Mouse (Mus musculus) layer of hippocampus, postnatal 10 days (tissue): ENCODE data around the gene Slc27a5. TPM values are rescaled to one million over a fixed set of nuclear protein-coding genes. Genes with fewer than 3 reads are reported as not detected.

Source experiments
- total RNA-seq, 2 experiments: library from RNA; stranded (reverse); gene quantifications; 2 replicates each; pipeline ENCODE4 v1.2.3; 2021

Gene Slc27a5
- total RNA-seq, 2 experiments from 2014 or later: not detected

Other genes starting within 250 kb of the Slc27a5 start
- 10 to 100 TPM; 19.9 to 25.0 TPM for gene Zscan18, start 194.6 kb downstream of the Slc27a5 start, total RNA-seq
- gene Zfp329, start 179.3 kb downstream of the Slc27a5 start, total RNA-seq: 10 to 100 TPM; 21.7 to 22.3 TPM
- gene Zfp110, start 163.4 kb downstream of the Slc27a5 start, total RNA-seq: 10 to 100 TPM; 13.6 to 21.8 TPM
- 1 to 10 TPM; 6.0 to 8.9 TPM for gene Zfp128, start 117.0 kb downstream of the Slc27a5 start, total RNA-seq
- 10 to 100 TPM; 12.1 to 13.1 TPM for gene Zscan22, start 100.4 kb downstream of the Slc27a5 start, total RNA-seq
- 100 to 1,000 TPM; 535 to 542 TPM for gene Rps5, start 75.9 kb downstream of the Slc27a5 start, total RNA-seq
- 1 to 10 TPM; 1.2 TPM for gene Rnf225, start 70.8 kb downstream of the Slc27a5 start, total RNA-seq
- 10 to 100 TPM; 14.7 to 15.7 TPM for gene Zfp324, start 32.4 kb downstream of the Slc27a5 start, total RNA-seq
- 1 to 10 TPM; 7.1 to 7.7 TPM for gene Zfp446, start 20.3 kb downstream of the Slc27a5 start, total RNA-seq
- gene Trim28, start 922 bp upstream of the Slc27a5 start, total RNA-seq: 100 to 1,000 TPM; 279 to 301 TPM
- 10 to 100 TPM; 25.8 to 27.3 TPM for gene Zbtb45, start 11.8 kb upstream of the Slc27a5 start, total RNA-seq
- 100 to 1,000 TPM; 133 to 151 TPM for gene Chmp2a, start 36.6 kb upstream of the Slc27a5 start, total RNA-seq
- 100 to 1,000 TPM; 198 to 220 TPM for gene Ube2m, start 40.1 kb upstream of the Slc27a5 start, total RNA-seq
- gene Mzf1, start 56.6 kb upstream of the Slc27a5 start, total RNA-seq: 10 to 100 TPM; 14.3 to 17.7 TPM
- gene Vmn1r85, start 97.0 kb upstream of the Slc27a5 start, total RNA-seq: not detected
- gene Vmn1r86, start 121.7 kb upstream of the Slc27a5 start, total RNA-seq: not detected
- not detected for gene Vmn1r87, start 142.0 kb upstream of the Slc27a5 start, total RNA-seq
- under 1 TPM; 0.11 to 0.25 TPM for gene Vmn1r88, start 161.4 kb upstream of the Slc27a5 start, total RNA-seq
- not detected for gene Vmn1r89, start 214.8 kb upstream of the Slc27a5 start, total RNA-seq